Mouse (Mus musculus) left cerebral cortex, adult 2 months (tissue): ENCODE measurements around the gene Rdh13. TPM values are rescaled to one million over a fixed set of nuclear protein-coding genes. Genes with fewer than 3 reads are reported as not detected.

Experiments
- DNase-seq, 2 experiments: peaks; one replicate each; pipeline ENCODE4 v3.0.0; 2021 to 2022; ENCODE audit warnings: low spot score in 2 of 2, mixed read lengths in 1 of 2; ENCODE audit errors: extremely low spot score in 1 of 2
- H3K27ac ChIP-seq: fragments of 200-600 bp; 2 replicates; pipeline ENCODE4 v1.8.1; 2022
- H3K4me3 ChIP-seq: fragments of 200-600 bp; 2 replicates; pipeline ENCODE4 v1.8.1; 2022
- CTCF ChIP-seq: fragments of 200-600 bp; IDR thresholded peaks from 2 replicates; pipeline ENCODE4 v1.8.1; 2022; ENCODE audit warnings: antibody characterized with exemption, mild to moderate bottlenecking, moderate library complexity
- intact Hi-C: fragments of 180-260 bp; cut with DNase I; formaldehyde crosslinking; loops from one replicate; pipeline ENCODE4 v1.15.1; 2025
- total RNA-seq, 2 experiments: library from RNA; stranded (reverse); gene quantifications; 2 replicates each; pipeline ENCODE4 v1.2.3; 2021

The Rdh13 gene
- total RNA-seq, 2 experiments from 2014 or later, result 25.1 to 29.3 TPM

GRCm38 (mm10) chr7:4470275-4471178 lies 25.1 kb upstream of the Rdh13 start:
- Histone ChIP-seq H3K27ac (peak overlapping the region; percentile 5; the same call in 1 of the 2 replicates), H3K4me3 (peak overlapping the region; percentile 60)
- TF ChIP-seq CTCF, result no peak
- intact Hi-C loops, result loop anchor here (2.0 to 5.0 kb wide), 4 partner anchors 40 to 868 kb away; partner anchors contain the start of gene Tmc4
- DNase-seq, result peak; percentile 56 to 63

- TF ChIP-seq CTCF, result no peak
- H3K27ac ChIP-seq, result no peak overlapping the region
- H3K4me3 ChIP-seq, result no peak overlapping the region
- intact Hi-C loops, result no loop called here
- no peak for DNase-seq
These were observed 22.4 kb upstream of the Rdh13 start for GRCm38 (mm10) chr7:4467801-4468200.

- DNase-seq, result no peak
- intact Hi-C loops, result no loop called here
- Histone ChIP-seq H3K27ac (no peak overlapping the region), H3K4me3 (no peak overlapping the region)
- TF ChIP-seq CTCF, result no peak
These were observed 18.9 kb upstream of the Rdh13 start for GRCm38 (mm10) chr7:4464194-4464824.

GRCm38 (mm10) chr7:4460576-4461434 lies 15.4 kb upstream of the Rdh13 start, which contains the start of gene Eps8l1:
Gene Eps8l1, plus strand, starts transcription at chr7:4460674.
- intact Hi-C loops, result no loop called here
- Histone ChIP-seq H3K27ac (no peak within 1 kb of the TSS; the same call in 1 of the 2 replicates), H3K4me3 (peak within 1 kb of the TSS; percentile 26; the same call in 1 of the 2 replicates)
- TF ChIP-seq CTCF, result no peak
- no peak for DNase-seq

- TF ChIP-seq CTCF, result no peak
- no peak overlapping the region for H3K4me3 ChIP-seq
- H3K27ac ChIP-seq, result no peak overlapping the region
- intact Hi-C loops, result no loop called here
- no peak for DNase-seq
These were observed 7.2 kb upstream of the Rdh13 start for GRCm38 (mm10) chr7:4452644-4453043.

- intact Hi-C loops, result no loop called here
- TF ChIP-seq CTCF, result no peak
- no peak for DNase-seq
- Histone ChIP-seq H3K4me3 (no peak overlapping the region), H3K27ac (no peak overlapping the region)
These were observed 3.8 kb upstream of the Rdh13 start for GRCm38 (mm10) chr7:4449211-4449610.

GRCm38 (mm10) chr7:4448439-4448838 lies 3.0 kb upstream of the Rdh13 start:
- no peak for TF ChIP-seq CTCF
- DNase-seq, result no peak
- Histone ChIP-seq H3K27ac (no peak overlapping the region), H3K4me3 (no peak overlapping the region)
- intact Hi-C loops, result no loop called here

GRCm38 (mm10) chr7:4447138-4447537 lies 1.7 kb upstream of the Rdh13 start:
- Histone ChIP-seq H3K4me3 (no peak overlapping the region), H3K27ac (no peak overlapping the region)
- no peak for DNase-seq
- peak; percentile 31 for TF ChIP-seq CTCF
- intact Hi-C loops, result no loop called here

GRCm38 (mm10) chr7:4440549-4440948 lies 4.9 kb downstream of the Rdh13 start:
- intact Hi-C loops, result no loop called here
- no peak overlapping the region for H3K4me3 ChIP-seq

GRCm38 (mm10) chr7:4437721-4438120 lies 7.7 kb downstream of the Rdh13 start:
- Histone ChIP-seq H3K27ac (no peak overlapping the region), H3K4me3 (no peak overlapping the region)
- intact Hi-C loops, result no loop called here
- no peak for TF ChIP-seq CTCF
- no peak for DNase-seq

More at GRCm38 (mm10) chr7:4440549-4440948, 4.9 kb downstream of the Rdh13 start:
- DNase-seq, result no peak
- H3K27ac ChIP-seq, result no peak overlapping the region
- TF ChIP-seq CTCF, result no peak

- DNase-seq, result no peak
- no peak overlapping the region for H3K4me3 ChIP-seq
- no peak overlapping the region for H3K27ac ChIP-seq
- intact Hi-C loops, result loop anchor here (5.0 kb wide), 1 partner anchor 90 kb away; the partner anchor contains the start of gene Tnni3
- TF ChIP-seq CTCF, result no peak
These were observed 13.4 kb downstream of the Rdh13 start for GRCm38 (mm10) chr7:4432026-4432425.
